Mouse (Mus musculus) heart, adult 11 months (tissue): ENCODE measurements around the gene Hsd17b2.
"Not testable (repeated sequence)": the region's sequence is repeated elsewhere in the genome, so short reads cannot be mapped to it uniquely, and the experiment has no call there.

ENCODE experiments used
- DNase-seq: peaks from one replicate; pipeline ENCODE4 v3.0.0; 2022

Hsd17b2 gene

DNA sequence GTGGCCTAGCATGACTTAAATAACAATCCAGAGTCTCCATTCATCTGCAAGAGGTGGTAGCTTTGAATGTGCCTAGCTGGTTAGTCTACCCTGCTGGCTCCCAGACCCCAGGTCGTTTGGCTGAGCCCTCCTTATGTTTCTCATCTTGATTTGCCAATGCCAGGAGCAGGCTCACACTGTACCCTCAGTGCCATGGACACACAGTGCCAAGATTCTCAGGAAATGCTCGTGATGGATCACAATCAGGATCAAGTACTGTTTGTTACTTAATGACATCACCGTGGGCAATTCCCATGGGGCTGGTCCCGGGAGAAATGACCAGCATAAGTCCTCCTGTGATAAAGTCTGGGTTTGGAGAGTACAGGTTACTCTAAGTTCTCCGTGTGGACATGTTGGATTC, 14.2 kb downstream of the Hsd17b2 start:
- DNase-seq: no peak

DNA sequence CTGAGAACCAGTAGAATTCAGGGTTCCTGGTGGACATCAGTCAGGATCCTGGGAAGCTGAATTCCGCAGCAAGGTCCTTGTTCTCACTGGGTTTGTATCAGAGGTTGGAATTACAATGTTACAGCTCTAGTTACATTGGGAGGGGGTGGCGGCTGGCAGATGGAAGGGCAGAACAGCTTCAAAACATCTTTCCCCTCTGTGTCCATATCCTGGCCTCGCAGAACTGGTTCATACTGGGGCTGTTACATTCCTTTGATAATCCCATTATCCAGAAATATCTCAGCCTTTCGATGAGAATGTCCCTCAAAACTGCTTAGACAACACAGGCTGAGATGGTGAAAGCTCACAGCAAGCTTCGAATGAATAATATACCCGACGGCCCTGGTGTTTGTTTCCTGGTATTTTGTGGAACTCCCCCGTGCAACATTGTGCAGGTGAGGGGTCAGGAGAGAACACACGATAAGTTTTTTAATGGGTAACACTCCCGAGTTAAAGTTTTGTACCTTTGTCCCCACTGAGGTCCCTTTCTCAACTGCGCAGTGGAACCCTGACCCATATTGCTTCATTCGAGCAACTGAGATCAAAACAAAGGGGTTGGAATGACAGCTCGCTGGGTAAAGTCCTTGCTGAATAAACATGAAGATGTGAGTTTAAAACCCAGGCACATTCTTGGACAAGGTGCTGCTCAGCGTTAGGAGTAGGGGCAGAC, 16.6 kb downstream of the Hsd17b2 start:
- no peak for DNase-seq

DNA sequence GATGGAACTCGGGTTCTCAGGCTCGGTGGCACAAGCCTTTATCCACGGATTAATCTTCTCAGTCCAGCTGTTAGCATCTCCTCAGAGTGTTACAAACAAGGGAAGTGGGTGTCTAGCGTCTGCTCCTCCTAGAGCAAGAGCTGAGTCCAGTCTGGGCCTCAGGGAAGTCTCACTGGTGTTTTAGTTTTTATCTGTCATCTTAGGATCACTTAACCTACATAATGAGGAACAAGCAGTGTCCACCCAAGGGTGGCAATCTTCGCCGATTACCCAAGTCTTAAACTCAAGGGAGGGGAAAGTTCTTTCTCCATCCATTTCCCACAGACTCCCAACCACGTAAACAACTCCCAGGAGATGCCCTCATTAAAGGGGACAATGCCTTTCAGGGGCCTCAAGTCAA, 24.8 kb downstream of the Hsd17b2 start:
- DNase-seq: no peak

DNA sequence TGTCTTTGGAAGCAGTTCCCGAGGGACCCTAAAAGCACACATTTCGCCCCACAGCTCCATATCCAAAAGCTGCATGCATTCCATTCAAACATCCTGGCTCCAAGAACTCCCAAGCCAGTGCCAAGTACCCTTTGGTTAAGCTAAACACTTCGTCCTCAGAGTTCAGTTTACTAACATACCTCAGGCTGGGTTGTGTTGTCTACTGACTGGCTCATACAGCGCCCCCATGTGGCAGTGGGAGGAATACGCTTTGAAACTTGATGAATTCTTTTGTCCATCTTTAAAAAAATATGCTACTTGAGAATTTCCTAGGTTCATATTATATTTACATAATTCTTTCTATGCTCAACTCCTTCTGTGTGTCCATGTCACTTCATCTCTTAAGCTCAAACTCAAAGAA, 25.9 kb downstream of the Hsd17b2 start:
- no peak for DNase-seq

DNA sequence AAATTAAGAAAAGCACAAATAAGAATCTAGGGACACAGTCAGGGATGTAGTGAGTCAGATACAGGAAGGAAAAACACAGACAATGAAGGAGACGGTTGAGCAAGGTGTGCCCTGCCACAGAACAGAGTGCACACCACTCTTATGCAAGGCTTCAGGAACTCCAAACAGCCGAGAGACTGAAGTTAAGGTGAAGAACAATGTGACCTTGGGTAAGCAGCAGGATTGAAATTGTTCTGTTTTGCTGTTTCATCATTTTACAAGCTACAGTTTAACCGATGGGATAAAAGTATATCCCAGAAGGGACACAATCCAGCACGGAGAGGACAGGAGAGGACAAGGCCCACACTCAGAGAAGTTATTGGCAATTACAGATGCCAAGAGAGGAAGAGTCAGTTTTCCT, 26.5 kb downstream of the Hsd17b2 start:
- DNase-seq: no peak

DNA sequence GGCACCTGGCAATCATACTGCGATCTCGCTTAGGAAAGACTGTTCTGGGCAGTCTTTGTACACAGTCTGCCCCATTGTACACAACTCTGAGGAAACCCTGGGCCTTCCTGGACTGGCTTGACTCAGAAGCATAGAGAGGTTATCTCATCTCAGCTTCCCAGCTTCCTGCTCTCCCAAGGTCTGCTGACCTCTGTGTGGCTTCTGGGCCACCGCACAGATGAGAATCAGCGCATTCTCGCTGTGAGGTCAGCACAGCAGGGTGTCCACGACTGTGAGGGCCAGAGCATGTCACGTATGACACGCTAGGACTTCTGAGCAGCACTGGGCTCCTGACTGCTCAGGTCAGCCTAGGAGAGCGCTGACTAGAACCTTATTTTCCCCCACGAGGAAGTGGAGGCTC, 29.3 kb downstream of the Hsd17b2 start:
- peak; percentile 74 for DNase-seq

DNA sequence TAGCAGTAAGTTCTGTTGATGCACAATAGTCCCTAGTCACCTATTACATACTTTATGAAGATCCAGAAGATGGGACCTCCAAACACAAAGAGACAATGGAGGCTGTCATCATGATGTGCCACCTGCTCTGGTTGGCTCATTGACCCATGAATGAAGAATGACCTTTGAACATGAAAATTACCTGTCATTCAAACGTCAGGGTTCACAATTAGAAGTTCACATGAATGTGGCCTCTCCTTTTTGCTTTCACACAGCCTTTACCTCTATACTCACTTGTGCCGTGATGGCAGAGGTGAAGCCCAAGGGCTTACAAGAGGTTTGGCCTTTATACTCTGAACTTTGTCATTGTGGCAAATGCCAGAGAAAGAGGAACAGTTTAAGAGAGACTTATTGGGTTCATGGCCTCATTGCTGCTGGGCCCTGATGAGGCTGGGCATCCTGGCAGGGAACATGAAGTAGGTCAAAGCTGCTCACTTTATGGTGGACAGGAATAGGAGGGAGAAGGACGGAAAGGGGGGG, 35.0 kb downstream of the Hsd17b2 start:
- no peak for DNase-seq

DNA sequence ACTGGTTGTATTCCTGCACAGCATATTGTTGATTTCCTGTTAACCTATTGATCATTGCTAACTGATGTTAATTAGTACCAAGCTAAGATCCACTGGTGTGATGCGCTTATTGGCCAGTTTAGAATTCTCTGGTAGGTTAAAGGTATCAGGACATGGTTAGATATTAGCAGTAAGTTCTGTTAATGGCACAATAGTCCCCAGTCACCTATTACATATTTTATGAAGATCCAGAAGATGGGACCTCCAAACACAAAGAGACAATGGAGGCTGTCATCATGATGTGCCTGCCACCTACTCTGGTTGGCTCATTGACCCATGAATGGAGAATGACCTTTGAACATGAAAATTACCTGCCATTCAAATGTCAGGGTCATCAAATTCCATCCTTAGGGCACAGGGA, 36.5 kb downstream of the Hsd17b2 start:
- not testable (repeated sequence) for DNase-seq

DNA sequence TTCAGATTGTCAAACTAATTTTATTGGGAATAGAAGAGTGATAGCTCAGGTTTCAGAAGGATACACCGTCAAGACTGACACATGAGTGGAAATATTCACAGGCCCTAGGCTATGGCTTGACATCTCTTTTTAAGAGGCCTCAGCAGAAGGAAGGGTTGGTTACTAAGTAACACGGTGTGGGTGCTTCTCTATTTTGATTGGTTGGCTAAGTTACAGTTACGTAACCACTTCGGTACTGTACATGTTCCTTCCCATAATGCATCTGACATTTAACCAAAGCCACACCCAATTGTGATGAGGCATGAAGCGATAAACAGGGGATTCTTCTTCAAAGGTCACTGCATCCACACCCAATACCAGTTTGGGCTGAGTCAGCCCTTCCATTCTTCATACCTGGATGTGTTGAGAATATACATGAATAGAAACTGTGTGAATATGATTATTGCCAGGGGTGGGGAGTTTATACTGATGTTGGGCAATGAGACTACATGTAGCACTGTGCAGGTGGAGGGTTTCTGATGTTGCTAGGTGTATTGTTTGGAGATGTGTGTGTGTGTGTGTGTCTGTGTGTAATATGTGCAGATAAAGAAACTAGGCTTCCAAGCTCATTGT, 38.8 kb downstream of the Hsd17b2 start:
- DNase-seq: no peak

DNA sequence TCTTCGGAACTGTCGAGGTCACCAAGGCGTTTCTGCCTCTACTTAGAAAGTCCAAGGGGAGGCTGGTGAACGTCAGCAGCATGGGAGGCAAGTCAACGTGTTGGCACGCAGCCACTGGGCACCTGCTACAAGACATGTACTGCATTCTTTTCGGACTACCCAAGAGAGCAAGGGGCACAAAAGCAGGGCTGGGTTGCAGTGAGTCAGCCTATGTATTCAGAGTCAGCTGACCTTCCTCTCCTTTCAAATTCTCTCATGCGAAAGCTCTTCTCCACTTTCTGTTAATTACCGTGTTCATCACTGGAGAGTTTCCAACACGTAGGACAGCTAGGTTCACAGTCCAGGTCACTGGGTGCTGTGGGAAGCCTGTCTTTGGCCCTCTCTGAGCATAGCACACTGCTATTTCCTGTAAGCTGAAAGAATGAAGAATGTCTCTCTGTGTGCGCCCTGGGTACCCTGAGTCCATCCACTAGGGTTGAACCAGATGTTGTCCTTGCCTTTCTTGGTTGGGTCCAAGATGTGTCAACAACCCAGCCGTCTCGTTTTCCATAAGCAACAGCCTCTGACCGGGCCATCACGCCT, 40.8 kb downstream of the Hsd17b2 start:
- DNase-seq: peak; percentile 85

DNA sequence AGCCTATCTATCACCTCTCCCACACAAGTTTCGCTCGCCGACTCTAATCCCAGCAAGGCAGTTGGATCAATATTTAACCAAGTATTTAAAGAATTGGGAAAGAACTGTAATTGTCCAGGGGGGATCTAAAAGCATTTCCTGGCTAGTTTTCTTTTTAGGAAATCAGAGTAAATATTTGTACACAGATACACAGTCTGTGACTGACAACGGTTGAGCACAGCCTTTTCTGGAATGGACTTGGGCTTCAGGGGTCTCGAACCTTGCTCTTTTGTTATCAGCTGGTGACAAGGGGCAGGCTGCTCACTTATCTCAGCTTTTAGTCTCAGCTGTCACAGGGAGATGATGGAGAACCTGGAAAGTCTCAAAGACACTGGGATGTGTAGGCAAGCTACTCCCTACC, 44.9 kb downstream of the Hsd17b2 start:
- no peak for DNase-seq

DNA sequence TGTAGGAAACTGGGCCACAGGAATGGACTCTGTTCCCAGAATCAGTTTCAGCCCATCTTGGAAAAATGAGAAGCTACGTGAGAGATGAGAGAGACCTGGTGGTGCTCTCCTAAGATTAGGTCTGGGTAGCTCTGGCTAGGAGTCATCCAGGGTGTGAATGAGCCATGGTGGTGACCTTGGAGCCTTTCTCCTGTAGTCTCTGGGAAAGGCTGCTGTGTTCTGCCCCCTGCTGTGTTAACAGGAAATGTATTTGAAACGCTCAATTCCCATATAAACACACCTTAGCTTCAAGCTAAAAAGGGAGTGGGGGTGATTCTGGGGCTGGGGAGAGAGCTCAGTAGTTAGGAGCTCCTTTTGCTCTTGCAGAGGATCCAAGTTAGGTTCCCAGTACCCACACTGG, 45.7 kb downstream of the Hsd17b2 start:
- DNase-seq: no peak

DNA sequence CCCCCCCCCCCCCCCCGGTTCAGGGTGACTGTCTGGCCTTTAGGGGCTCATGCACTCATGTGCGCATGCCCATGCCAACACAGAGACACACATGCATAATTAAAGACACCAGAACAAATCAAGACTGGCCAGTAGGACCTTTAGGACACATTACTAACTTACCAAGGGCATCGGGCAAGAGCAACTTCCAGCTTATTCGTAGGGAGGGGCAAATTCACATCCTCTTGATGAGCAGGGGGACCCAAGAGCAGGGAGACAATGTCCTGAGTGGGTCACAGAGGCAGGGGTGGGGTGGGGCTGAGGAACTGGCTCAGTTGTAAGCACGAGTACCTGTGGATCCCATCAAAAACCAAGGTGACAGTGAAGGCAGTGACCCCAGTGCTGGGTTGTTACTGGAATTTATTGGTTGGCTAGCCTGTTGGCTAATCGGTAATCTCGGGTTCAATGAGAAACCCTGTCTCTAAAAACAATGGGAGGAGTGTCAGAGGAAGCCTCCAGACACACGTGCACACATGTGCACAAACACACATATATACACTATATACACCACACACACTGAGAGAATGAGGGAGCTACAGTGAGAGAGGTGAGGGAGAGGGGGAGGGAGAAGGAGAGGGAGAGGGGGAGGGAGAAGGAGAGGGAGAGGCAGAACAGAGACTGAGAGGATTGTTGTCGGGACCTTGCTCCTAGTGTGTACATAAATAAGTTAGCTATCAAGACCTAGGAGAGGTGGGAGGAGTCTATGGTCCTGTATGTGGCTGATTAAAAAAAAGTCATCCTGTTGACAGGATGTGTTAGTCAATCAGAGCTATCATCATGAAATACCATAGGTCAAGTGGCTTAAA, 46.4 kb downstream of the Hsd17b2 start:
- DNase-seq: no peak

DNA sequence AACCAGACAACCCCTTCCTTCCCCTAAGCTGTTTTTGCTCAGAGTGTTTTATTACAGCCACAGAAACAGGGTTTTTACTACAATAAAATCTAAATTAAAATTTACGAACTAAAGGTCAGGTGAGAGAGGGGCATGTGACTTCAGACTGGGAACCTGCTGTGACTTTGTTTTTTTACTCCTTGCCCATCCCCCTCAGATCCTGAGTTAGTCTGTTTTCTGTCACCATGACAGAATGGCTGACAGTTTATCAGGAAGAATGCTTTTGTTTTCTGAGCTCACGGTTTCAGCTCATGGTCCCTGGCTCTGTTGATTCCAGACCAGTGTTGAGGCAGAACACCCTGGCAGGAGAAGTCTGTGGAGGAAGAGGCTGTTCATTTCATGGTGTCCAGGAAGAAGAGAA, 47.7 kb downstream of the Hsd17b2 start:
- DNase-seq: no peak

DNA sequence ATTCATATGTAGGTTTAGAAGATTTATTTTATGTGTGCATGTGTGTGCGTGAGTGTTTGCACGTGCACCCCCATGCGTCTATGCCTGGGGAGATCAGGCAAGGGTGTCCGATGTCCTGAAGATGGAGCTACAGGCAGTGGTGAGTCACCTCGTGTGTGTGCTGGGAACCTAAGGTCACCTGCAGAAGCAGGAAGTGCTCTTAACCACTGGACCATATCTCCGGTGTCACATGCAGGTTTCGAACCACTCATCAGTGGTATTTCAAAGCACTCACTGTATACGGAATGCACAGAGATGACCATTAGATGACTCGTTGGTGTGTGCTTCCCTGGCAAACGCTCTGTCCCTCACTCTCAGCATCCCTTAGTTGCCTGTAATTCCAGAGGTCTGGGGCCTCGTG, 56.2 kb downstream of the Hsd17b2 start:
- no peak for DNase-seq

DNA sequence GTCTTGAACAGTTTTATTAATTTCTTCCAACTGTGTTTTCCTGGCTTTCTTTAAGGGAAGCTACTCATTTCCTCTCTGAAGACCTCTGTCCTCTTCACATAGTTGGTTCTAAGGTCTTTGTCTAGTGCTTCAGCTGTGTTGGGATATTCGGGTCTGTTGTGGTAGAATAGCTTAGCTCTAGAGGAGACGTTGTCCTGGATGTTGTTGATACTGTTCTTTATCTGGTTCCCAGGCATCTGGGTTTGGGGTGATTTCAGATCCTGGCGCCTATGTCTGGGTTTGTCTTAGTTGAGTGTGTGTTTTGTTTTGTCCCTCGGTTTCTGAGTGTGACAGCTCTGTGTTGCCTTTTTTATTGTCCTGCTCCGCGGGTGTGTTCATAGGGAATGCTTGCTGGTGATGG, 61.1 kb downstream of the Hsd17b2 start:
- no peak for DNase-seq

DNA sequence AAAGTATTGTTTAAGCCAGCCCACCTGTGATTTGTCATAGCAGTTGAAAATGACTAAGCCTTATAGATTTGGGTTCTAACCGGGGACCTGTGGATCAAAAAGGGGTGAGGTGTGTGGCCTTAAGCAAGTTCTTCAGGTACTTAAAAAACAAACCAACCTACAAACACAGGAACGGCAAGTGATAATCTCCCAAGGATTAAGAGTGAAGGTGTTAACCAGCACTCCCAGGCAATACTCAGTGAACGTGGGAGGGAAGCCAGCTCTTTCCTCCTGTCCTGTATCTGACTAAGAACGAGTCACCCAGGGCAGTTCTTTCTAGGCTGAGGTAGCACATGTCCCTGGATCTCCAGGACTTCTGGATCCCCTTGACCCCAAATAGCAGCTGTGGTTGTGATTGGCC, 62.9 kb downstream of the Hsd17b2 start:
- DNase-seq: no peak

DNA sequence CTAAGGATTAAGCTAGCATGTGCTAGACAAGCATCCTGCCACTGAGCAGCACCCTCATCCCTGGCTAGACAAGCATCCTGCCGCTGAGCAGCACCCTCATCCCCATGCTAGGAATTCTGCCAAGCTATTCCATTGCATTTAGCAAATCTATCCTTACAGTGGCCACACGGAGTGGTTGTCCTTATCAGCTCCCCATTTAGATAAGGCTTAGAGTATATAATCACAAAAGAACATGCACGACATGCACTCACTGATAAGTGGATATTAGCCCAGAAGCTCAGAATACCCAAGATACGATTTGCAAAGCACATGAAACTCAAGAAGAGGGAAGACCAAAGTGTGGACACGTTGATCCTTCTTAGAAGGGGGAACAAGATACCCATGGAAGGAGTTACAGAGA, 64.2 kb downstream of the Hsd17b2 start:
- no peak for DNase-seq

DNA sequence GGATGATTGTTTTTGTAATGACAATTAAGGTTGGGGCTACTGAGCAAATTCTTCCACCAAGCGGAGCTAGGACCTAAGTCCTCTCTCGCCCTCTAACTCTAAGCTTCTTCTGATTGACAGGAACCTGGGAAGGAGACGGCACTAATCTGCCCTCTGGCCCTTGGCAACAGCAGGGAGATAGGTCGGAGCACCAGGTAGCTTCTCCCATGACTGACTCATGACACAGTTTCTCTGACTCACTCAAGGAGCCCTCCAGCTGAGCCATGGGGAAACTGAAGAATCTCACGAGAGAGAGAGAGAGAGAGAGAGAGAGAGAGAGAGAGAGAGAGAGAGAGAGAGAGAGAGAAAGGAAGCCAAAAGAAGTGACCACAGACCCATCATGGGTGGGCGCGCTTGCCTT, 67.3 kb downstream of the Hsd17b2 start:
- DNase-seq: no peak

DNA sequence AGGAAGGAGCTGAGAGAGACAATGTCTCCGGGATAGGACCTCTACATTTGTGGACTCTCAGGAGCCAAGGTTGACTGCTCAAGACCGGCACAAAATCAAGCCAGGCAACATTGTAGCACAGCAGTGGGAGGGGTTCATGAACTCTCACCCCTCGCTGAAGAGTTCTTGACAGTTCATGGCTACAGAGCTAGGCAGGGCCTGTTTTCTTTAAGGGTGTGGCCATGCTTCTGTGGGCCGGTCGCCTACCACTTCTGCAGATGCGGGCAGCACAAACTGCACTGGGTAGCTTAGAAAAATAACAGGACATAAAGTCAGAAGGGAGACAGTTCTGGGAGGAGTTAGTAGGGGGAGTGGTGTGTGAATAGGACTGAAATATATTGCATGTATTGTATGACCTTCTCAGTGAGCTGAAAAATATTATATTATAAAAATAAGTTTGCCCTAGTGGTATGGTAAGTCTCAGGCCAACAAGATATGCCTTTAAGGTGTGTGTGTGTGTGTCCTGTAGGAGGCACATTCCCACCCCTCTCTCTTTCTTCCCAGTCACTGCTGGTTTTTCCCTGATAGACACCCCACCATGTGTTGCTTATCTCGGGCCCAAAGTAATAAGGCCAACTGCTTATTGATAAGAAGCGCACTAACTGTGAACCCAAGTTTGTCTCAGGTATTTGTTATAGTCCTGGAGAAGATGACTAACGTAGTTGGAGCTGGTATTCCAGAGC, 69.6 kb downstream of the Hsd17b2 start:
- no peak for DNase-seq

DNA sequence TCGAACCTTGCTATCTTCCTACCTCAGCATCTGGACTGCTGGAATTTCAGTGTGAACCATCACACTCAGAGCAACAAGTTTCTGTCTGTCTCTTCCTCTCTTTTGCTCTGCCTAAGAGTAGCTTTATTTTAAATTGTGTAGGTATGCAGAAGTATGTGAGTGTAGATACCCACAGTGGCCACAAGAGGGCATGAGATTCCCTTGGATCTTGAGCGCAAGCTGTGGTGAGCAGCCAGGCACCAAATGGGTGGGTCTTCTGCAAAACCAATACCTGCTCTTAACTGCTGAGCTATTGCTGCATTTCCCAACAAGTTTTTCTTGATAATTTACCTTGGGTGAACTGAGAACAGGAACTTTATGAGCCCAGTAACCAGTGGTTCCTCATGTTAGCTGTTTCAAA, 70.4 kb downstream of the Hsd17b2 start:
- no peak for DNase-seq

DNA sequence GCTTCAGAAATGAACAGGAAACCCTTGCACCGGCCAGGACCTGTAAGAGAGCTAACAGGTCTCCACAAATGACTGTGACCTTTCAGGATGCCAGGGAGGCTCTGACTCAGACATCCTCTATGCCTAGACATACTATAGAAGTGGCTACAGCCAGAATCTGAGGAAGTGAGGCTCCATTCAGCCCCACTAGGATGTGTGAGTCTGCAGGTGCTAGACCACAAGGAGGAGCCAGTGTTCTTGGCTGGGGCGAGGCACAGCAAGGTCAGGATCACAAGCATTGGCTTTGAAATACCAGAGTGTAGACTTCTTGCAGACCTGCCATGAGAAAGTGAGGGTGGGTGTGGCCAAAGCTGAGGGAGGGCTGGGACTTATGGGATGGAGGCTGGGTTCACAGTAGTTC, 70.9 kb downstream of the Hsd17b2 start:
- no peak for DNase-seq

DNA sequence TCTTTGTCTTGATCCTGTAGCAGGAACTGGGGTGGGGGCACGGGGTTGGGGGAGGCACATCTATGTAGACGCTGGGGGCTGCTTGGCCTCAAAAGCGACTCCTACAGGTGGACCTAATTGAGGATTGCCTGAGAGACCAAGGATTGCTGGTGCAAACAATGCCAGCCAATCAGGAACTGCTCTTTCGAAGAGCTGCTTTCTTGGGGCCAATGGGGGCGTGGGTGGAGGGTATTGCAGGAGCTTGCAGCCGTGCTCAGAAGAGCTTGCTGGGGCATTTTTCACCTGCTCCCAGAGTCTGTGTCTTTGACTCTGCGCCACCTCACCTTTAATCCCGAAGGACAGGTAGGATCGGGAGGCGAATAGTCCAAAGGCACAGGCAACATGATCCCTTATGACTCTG, 73.9 kb downstream of the Hsd17b2 start:
- no peak for DNase-seq
